Mouse (Mus musculus) macrophage (primary cell): Measurements from ENCODE around the gene Itga9. TPM values are rescaled to one million over a fixed set of nuclear protein-coding genes. Genes with fewer than 3 reads are reported as not detected.

ENCODE experiments used
- H3K27ac ChIP-seq: fragments of 350-480 bp; formaldehyde crosslinking; 2 replicates; pipeline ENCODE4 v1.9.0; 2021
- H3K36me3 ChIP-seq: fragments of 350-480 bp; formaldehyde crosslinking; 2 replicates; pipeline ENCODE4 v1.9.0; 2021; ENCODE audit errors: inconsistent target
- H3K4me3 ChIP-seq: fragments of 350-480 bp; formaldehyde crosslinking; 2 replicates; pipeline ENCODE4 v1.9.0; 2021; ENCODE audit errors: inconsistent target
- H3K79me2 ChIP-seq: fragments of 350-480 bp; formaldehyde crosslinking; 2 replicates; pipeline ENCODE4 v1.9.0; 2021; ENCODE audit errors: inconsistent target
- WGBS: methylation state at CpG from one replicate; pipeline ENCODE4 v1.1.7; 2026; ENCODE audit warnings: inconsistent platforms; ENCODE audit not compliant: missing documents; 5-methylcytosine and 5-hydroxymethylcytosine counted together
- polyA plus RNA-seq: library from polyadenylated mRNA; stranded (reverse); fragments of 250-400 nt; gene quantifications from 3 replicates; pipeline ENCODE4 v1.2.4, GENCODE M21; 2018; ENCODE audit warnings: inconsistent platforms

Itga9 gene
- polyA plus RNA-seq, 1 experiment from 2014 or later: 12.3 TPM

DNA sequence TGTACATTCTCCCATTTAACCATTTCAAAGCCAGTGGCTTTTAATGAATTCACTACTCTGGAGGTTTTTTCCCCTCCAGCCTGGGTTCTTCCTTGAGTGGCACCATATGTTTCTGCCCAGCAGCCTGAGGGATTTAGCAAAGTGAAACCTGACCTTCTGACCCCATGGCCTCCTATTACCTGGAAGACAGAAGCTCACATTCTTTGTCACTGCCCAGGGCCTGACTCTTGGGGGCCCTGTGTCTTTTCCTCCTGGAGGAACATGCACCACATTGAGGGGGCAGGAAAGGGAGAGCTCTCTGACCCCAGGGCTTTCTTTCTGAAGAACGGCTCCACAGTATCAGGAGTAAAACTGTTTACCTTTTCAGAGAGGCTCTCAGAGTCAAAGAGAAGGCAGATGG, 46.9 kb downstream of the Itga9 start:
- 100% methylated on average over 1 of the region's 1 CpGs for WGBS
- Histone ChIP-seq H3K36me3 (no peaks in the 10 kb centered on the region), H3K4me3 (no peak overlapping the region), H3K79me2 (no peaks in the 10 kb centered on the region), H3K27ac (no peak overlapping the region)

DNA sequence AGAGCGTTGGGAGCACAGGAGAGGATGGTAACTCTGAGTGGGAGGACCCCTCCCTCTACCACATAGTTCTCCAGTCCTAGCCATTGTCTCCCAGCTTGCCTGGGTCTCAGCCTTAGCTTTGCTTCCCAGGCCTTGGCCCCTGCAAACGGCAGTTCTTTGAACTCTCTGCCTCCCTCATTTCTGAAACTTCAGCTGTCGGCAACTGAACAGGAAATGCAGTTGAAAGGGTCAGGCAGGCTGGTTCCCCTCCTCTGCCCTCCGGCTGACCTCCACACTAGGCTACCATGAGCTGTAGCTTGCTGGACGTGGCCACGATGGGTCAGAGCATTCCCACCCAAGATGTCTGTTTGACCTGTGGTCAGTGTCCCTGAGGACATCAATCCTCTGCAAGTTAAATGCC, 48.5 kb downstream of the Itga9 start:
- Histone ChIP-seq H3K27ac (no peak overlapping the region), H3K4me3 (no peak overlapping the region), H3K79me2 (no peaks in the 10 kb centered on the region), H3K36me3 (no peaks in the 10 kb centered on the region)
- WGBS: 23% methylated on average over 6 of the region's 6 CpGs

GRCm38 (mm10) chr9:118655726-118656125, 49.2 kb downstream of the Itga9 start:
- Histone ChIP-seq H3K27ac (no peak overlapping the region), H3K79me2 (no peaks in the 10 kb centered on the region), H3K4me3 (no peak overlapping the region), H3K36me3 (no peaks in the 10 kb centered on the region)
- 100% methylated on average over 3 of the region's 3 CpGs for WGBS

- H3K27ac ChIP-seq: no peak overlapping the region
- no peaks in the 10 kb centered on the region for H3K36me3 ChIP-seq
- no peak overlapping the region for H3K4me3 ChIP-seq
- H3K79me2 ChIP-seq: no peaks in the 10 kb centered on the region
- 91% methylated on average over 7 of the region's 7 CpGs for WGBS
These were observed 51.7 kb downstream of the Itga9 start for GRCm38 (mm10) chr9:118658159-118658558.

DNA sequence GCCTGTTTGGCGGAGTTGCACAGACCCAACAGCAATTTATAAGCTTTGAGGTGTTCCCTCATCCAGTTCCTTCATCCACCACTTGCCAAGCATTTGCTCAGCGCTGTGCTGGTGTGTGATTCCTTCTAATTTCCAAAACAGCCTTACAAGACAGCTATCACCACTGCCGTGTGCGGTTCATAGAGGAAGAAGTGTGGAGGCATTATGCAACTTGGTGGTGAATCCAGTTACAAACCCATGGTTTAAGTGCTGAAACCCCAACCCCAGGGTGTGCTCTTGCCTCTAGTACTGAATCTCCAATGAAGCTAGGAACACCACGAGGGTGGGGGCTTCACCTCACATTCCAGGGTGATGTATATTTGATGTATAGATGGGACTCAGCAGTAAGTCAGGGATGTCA, 53.3 kb downstream of the Itga9 start:
- no peaks in the 10 kb centered on the region for H3K79me2 ChIP-seq
- 16% methylated on average over 5 of the region's 5 CpGs for WGBS
- no peak overlapping the region for H3K4me3 ChIP-seq
- H3K27ac ChIP-seq: no peak overlapping the region
- H3K36me3 ChIP-seq: no peaks in the 10 kb centered on the region

DNA sequence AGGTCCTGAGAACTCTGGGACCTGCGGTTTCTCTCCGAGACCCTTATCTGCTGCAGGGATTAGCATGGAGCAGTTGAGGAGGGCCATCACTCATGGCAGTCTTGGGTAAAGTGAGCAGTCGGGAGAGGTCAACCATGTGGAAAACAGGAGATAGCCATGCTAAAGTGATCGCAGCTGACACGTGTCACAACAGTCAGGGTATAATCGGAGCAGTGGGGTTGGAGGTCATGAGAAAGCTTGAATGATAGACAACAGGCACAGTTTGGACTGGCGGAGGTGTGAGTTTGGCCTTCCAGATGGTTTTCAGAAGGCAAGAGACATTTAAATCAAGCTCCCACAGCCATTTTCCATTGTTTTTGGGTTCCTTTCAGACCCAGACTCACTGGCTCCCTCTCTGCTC, 53.8 kb downstream of the Itga9 start:
- WGBS: 86% methylated on average over 7 of the region's 7 CpGs
- Histone ChIP-seq H3K27ac (no peak overlapping the region), H3K79me2 (no peaks in the 10 kb centered on the region), H3K4me3 (no peak overlapping the region), H3K36me3 (no peaks in the 10 kb centered on the region)

DNA sequence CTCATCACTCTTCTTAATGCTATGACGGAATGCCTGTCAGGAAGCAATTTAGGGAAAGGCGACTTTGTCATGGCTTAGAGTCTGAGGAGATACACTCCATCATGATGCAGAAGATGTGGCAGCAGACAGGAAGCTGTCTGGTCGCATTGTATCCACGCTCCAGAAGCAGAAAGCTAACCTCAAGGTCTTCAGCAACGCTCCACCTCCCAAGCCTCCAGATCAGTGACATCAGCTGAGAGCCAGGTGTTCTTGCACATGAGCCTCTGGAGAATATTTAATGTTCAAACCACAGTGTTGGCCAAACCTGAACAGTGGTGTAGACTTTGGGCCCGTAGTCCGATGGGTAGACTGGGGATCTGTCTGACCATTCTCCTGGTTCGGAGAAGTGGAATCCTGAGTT, 55.5 kb downstream of the Itga9 start:
- Histone ChIP-seq H3K27ac (no peak overlapping the region), H3K79me2 (no peaks in the 10 kb centered on the region), H3K4me3 (no peak overlapping the region), H3K36me3 (no peaks in the 10 kb centered on the region)
- 77% methylated on average over 8 of the region's 8 CpGs for WGBS

GRCm38 (mm10) chr9:118662476-118662875, 56.0 kb downstream of the Itga9 start:
- H3K36me3 ChIP-seq: no peaks in the 10 kb centered on the region
- no peaks in the 10 kb centered on the region for H3K79me2 ChIP-seq
- H3K27ac ChIP-seq: no peak overlapping the region
- 66% methylated on average over 10 of the region's 10 CpGs for WGBS
- no peak overlapping the region for H3K4me3 ChIP-seq

DNA sequence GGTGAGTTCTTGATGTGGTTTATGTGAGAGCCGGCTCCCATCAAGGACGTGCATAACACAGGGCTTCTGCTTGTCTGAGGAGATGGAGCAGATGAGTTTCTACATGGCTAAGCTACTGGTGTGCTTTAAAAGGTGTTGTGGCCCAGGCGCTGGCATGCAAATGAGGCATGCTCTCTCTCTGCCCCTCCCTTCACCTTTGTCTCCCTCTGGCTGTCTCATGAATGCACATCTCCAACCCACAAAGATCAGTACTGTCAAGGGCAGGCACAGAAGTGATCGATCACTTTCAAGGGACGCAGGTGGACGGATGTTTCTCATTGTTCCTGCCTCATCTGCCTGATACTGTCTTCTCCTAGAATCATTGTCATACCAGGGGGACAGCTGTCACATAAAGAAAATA, 57.4 kb downstream of the Itga9 start:
- H3K36me3 ChIP-seq: no peaks in the 10 kb centered on the region
- H3K4me3 ChIP-seq: no peak overlapping the region
- 97% methylated on average over 6 of the region's 6 CpGs for WGBS
- no peak overlapping the region for H3K27ac ChIP-seq
- H3K79me2 ChIP-seq: no peaks in the 10 kb centered on the region

DNA sequence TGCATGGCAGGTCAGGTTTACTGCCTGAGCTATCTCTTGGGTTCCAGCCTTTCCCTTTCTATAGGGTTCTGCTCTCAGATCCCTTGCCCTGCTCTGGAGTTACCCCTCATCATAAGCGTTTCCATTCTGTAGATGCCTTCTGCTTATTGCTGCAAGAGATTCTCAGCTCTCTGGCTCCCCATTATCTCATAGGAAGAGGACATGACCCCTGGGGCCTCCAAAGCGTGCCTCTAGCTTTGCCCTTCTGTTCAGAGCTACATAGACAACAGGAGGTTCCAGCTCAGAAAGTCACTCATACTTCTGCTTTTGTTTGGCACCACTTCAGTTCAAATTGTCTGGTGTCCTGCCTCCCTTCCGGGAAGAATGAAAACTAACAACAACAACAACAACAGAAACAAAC, 59.6 kb downstream of the Itga9 start:
- H3K27ac ChIP-seq: no peak overlapping the region
- no peaks in the 10 kb centered on the region for H3K79me2 ChIP-seq
- WGBS: 86% methylated on average over 3 of the region's 3 CpGs
- H3K36me3 ChIP-seq: no peaks in the 10 kb centered on the region
- no peak overlapping the region for H3K4me3 ChIP-seq

GRCm38 (mm10) chr9:118669696-118670095, 63.2 kb downstream of the Itga9 start:
- 13% methylated on average over 3 of the region's 3 CpGs for WGBS
- Histone ChIP-seq H3K4me3 (no peak overlapping the region), H3K79me2 (no peaks in the 10 kb centered on the region), H3K27ac (no peak overlapping the region), H3K36me3 (no peaks in the 10 kb centered on the region)

GRCm38 (mm10) chr9:118674277-118674676, 67.8 kb downstream of the Itga9 start:
- Histone ChIP-seq H3K79me2 (no peaks in the 10 kb centered on the region), H3K4me3 (no peak overlapping the region), H3K36me3 (no peaks in the 10 kb centered on the region), H3K27ac (peak overlapping the region; percentile 86)
- under 1% methylated on average over 12 of the region's 12 CpGs for WGBS

DNA sequence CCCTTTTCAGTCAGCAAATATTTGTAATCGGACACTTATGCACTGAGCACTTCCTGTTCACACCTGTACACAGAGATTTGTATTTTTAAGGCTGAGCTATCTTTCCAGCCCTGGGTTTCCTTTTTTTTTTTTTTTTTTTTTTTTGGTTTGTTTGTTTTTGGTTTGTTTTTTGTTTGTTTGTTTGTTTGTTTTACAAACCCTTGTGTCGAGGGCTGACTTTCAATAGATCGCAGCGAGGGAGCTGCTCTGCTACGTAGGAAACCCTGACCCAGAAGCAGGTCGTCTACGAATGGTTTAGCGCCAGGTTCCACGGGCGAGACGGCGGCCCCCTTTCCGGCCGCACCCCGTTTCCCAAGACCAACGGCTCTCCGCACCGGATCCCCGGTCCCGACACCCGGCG, 68.3 kb downstream of the Itga9 start:
- WGBS: 64% methylated on average over 12 of the region's 22 CpGs
- Histone ChIP-seq H3K4me3 (no peak overlapping the region), H3K27ac (peak overlapping the region; percentile 86), H3K79me2 (no peaks in the 10 kb centered on the region), H3K36me3 (no peaks in the 10 kb centered on the region)

- H3K79me2 ChIP-seq: no peaks in the 10 kb centered on the region
- WGBS: 80% methylated on average over 7 of the region's 8 CpGs
- H3K4me3 ChIP-seq: no peak overlapping the region
These were observed 69.2 kb downstream of the Itga9 start for GRCm38 (mm10) chr9:118675573-118676170.

DNA sequence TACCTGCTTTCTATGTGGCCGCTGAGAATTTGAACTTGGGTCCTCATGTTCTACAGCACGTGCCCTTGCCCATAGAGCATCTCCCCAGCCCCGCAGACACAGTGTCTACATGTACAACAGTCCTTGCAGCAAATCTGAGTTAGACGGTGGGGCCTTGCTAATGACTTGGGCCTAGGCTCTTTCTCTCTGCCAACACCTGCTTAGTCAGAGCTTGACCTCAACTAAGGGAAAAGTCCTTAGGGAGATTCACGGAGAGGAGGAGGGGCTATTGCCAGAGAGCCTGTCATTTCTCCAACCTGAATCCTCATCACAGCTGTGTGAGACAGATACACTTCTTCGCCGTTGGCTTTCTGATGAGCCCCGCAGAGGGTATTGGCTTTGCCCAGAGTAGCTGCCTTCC, 70.2 kb downstream of the Itga9 start:
- H3K27ac ChIP-seq: no peak overlapping the region
- no peaks in the 10 kb centered on the region for H3K36me3 ChIP-seq
- H3K79me2 ChIP-seq: no peaks in the 10 kb centered on the region
- 81% methylated on average over 5 of the region's 8 CpGs for WGBS
- H3K4me3 ChIP-seq: no peak overlapping the region

More at GRCm38 (mm10) chr9:118675573-118676170, 69.2 kb downstream of the Itga9 start:
- H3K36me3 ChIP-seq: no peaks in the 10 kb centered on the region
- no peak overlapping the region for H3K27ac ChIP-seq

DNA sequence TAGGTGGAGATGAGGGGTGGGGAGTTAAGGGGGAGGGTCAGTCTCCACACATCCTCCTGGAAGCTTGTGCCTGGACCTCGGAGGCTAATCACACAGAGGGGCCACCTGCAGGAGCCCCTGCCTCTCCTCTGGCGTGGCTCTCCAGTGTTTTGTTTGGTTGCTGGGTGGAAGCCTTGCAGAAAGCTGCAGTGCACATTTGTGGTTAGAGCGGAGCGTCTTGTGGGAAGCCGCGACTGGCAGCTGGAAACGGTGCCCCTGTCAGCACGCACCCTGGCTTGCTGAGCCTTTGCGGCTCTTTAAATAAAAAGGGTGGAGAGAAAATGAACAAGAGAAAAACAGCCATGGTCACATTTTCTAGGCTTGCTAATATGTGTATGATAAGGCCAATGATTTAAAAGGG, 70.9 kb downstream of the Itga9 start:
- no peak overlapping the region for H3K27ac ChIP-seq
- H3K79me2 ChIP-seq: no peaks in the 10 kb centered on the region
- H3K4me3 ChIP-seq: no peak overlapping the region
- WGBS: 28% methylated on average over 9 of the region's 9 CpGs
- no peaks in the 10 kb centered on the region for H3K36me3 ChIP-seq
